Mouse (Mus musculus) megakaryocyte, embryonic 14.5 days (primary cell): Measurements from ENCODE around the gene Fcrl5. TPM values are rescaled to one million over a fixed set of nuclear protein-coding genes. Genes with fewer than 3 reads are reported as not detected.

Experiments used
- H3K27me3 ChIP-seq: replicated peaks from 2 replicates; pipeline ENCODE3; 2012; ENCODE audit warnings: inconsistent platforms
- H3K36me3 ChIP-seq: replicated peaks from 2 replicates; pipeline ENCODE3; 2012; ENCODE audit warnings: low read length, inconsistent platforms, mixed read lengths
- H3K4me1 ChIP-seq: 2 replicates; pipeline ENCODE4 v1.6.1; 2012; ENCODE audit warnings: inconsistent platforms
- H3K4me3 ChIP-seq: replicated peaks from 2 replicates; pipeline ENCODE3; 2012; ENCODE audit warnings: moderate library complexity, mild to moderate bottlenecking, inconsistent platforms
- H3K9me3 ChIP-seq: 2 replicates; pipeline ENCODE4 v1.6.1; 2012; ENCODE audit warnings: inconsistent platforms
- FLI1 ChIP-seq: IDR thresholded peaks from 2 replicates; pipeline ENCODE4 v1.6.1; 2012; ENCODE audit warnings: low read length, inconsistent platforms, mixed read lengths
- GATA1 ChIP-seq: IDR thresholded peaks from 3 replicates; pipeline ENCODE4 v1.6.1; 2012; ENCODE audit warnings: mixed read lengths, low read length, inconsistent platforms, borderline replicate concordance
- polyA plus RNA-seq: library from polyadenylated mRNA; stranded (reverse); fragments of >175 nt; gene quantifications from 2 replicates; pipeline ENCODE4 v1.2.3, GENCODE M21; 2012; ENCODE audit warnings: low replicate concordance; ENCODE audit not compliant: insufficient read depth

Fcrl5 gene
- polyA plus RNA-seq, 1 experiment, result not detected

- H3K27me3 ChIP-seq, result peaks cover 24% of the 10 kb centered on the region
- TF ChIP-seq GATA1 (no peak), FLI1 (no peak)
- H3K36me3 ChIP-seq, result peaks cover 43% of the 10 kb centered on the region
- H3K9me3 ChIP-seq, result no peaks in the 10 kb centered on the region
- H3K4me1 ChIP-seq, result peaks cover 31% of the 10 kb centered on the region
- no peak overlapping the region for H3K4me3 ChIP-seq
These were observed 107.1 kb downstream of the Fcrl5 start for GRCm38 (mm10) chr3:87542481-87543215.

GRCm38 (mm10) chr3:87545554-87545953 is 110.0 kb downstream of the Fcrl5 start:
- TF ChIP-seq GATA1 (no peak), FLI1 (no peak)
- Histone ChIP-seq H3K4me1 (peaks cover 24% of the 10 kb centered on the region), H3K9me3 (no peaks in the 10 kb centered on the region), H3K4me3 (no peak overlapping the region), H3K36me3 (peaks cover 19% of the 10 kb centered on the region), H3K27me3 (peaks cover 44% of the 10 kb centered on the region)

DNA sequence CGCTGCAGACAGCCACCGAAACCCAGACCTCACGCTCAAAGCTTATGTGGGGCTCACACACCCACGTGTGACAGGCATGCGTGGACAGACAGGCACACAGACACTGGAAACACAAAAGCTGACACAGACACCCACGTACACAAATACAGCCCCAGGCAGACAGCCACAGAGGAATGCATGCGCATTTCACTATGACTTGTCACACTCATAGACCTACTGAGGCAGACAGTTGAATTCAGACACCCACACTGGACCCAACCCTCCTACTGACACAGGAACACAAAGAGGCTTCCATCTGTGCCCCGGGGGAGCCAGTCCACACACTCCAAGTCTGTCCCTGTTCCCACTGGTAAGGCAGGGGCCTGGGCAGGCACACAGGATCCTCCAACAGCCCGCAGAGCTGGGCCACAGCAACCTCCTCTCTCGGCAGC is 110.7 kb downstream of the Fcrl5 start:
- Histone ChIP-seq H3K27me3 (peaks cover 52% of the 10 kb centered on the region), H3K4me1 (peaks cover 16% of the 10 kb centered on the region), H3K36me3 (peaks cover 12% of the 10 kb centered on the region), H3K4me3 (no peak overlapping the region), H3K9me3 (no peaks in the 10 kb centered on the region)
- no peak for TF ChIP-seq FLI1

- H3K4me1 ChIP-seq, result peaks cover 17% of the 10 kb centered on the region
- no peak for TF ChIP-seq FLI1
- no peak for TF ChIP-seq GATA1
- no peak overlapping the region for H3K4me3 ChIP-seq
- no peaks in the 10 kb centered on the region for H3K9me3 ChIP-seq
- H3K27me3 ChIP-seq, result peaks cover 70% of the 10 kb centered on the region
- H3K36me3 ChIP-seq, result no peaks in the 10 kb centered on the region
These were observed 114.3 kb downstream of the Fcrl5 start for GRCm38 (mm10) chr3:87549908-87550307.

Other genes with a start within 250 kb of the Fcrl5 start
- gene Fcrls, start 172.0 kb upstream of the Fcrl5 start, polyA plus RNA-seq, result 0.57 TPM in 1 of 2 replicates, not detected in the other
- gene Cd5l, start 77.9 kb upstream of the Fcrl5 start, polyA plus RNA-seq, result 5.1 TPM in 1 of 2 replicates, not detected in the other
- not detected in 2 replicates for gene Fcrl1, start 59.4 kb upstream of the Fcrl5 start, polyA plus RNA-seq
- gene Etv3, start 89.6 kb downstream of the Fcrl5 start, polyA plus RNA-seq, result 4.5 and 6.6 TPM in 2 replicates
- 0.43 and 1.4 TPM in 2 replicates for gene Arhgef11, start 181.8 kb downstream of the Fcrl5 start, polyA plus RNA-seq